Comparison of ENCODE assay signal across 9 mouse cellular contexts in genomic region chr9:106405275-106405674, GRCm38 (mm10). TPM values are rescaled to one million over a fixed set of nuclear protein-coding genes. Genes with fewer than 3 reads are reported as not detected.
DNase-seq lines count a peak whose midpoint lies in the region; ATAC-seq and TF ChIP-seq lines count a peak whose summit lies in the region.
"Had no signal": no experiment of that assay in that cellular context is flagged by ENCODE, and none has a peak within 500 bp of the region (broad histone marks: within the 10 kb centered on the region; RNA-seq: fewer than 3 reads in every experiment).

No protein-coding gene starts in this region.

- no peak overlapping the region for H3K9ac ChIP-seq in embryonic facial prominence, embryonic 14.5 days (ENCODE audit: low read depth, low read length)
- H3K9ac ChIP-seq in limb, embryonic 14.5 days (ENCODE audit: low read depth, low read length, severe bottlenecking): no peak overlapping the region; the same call in 1 of the 2 replicates
- no peak overlapping the region for H3K9ac ChIP-seq in intestine, embryonic 16.5 days (ENCODE audit: low read depth, low read length)
- H3K9ac ChIP-seq in forebrain, embryonic 14.5 days (ENCODE audit: low read length): no peak overlapping the region
- H3K9ac ChIP-seq: liver, embryonic 15.5 days had no signal

- ATAC-seq in embryonic facial prominence, embryonic 14.5 days (ENCODE audit: low read depth): peak; percentile 38; the same call in 1 of the 2 replicates
- ATAC-seq in limb, embryonic 14.5 days (ENCODE audit: low FRiP score, low read depth): peak; percentile 36
- no peak for ATAC-seq in intestine, embryonic 16.5 days
- ATAC-seq in forebrain, embryonic 14.5 days: no peak

- H3K4me1 ChIP-seq in embryonic facial prominence, embryonic 14.5 days (ENCODE audit: control insufficient read depth, insufficient read depth, low read length): 0 out of 2 replicates have a peak, but pooled peaks cover 6% of the 10 kb centered on the region
- H3K4me1 ChIP-seq in limb, embryonic 14.5 days (ENCODE audit: control insufficient read depth, insufficient read depth, low read length): peaks cover 4% of the 10 kb centered on the region
- peaks cover 13% of the 10 kb centered on the region; the same call in 1 of the 2 replicates for H3K4me1 ChIP-seq in intestine, embryonic 16.5 days (ENCODE audit: control insufficient read depth, insufficient read depth, low read length)
- 0 out of 2 replicates have a peak, but pooled peaks cover 2% of the 10 kb centered on the region for H3K4me1 ChIP-seq in forebrain, embryonic 14.5 days (ENCODE audit: control insufficient read depth, insufficient read depth, low read length)

- H3K27ac ChIP-seq in embryonic facial prominence, embryonic 14.5 days (replicated peaks; ENCODE audit: low read depth, low read length): no peak overlapping the region
- H3K27ac ChIP-seq in limb, embryonic 14.5 days (replicated peaks; ENCODE audit: low read depth, low read length): no peak overlapping the region
- no peak overlapping the region for H3K27ac ChIP-seq in intestine, embryonic 16.5 days (ENCODE audit: low read length)
- H3K27ac ChIP-seq in forebrain, embryonic 14.5 days (ENCODE audit: low read depth, low read length): no peak overlapping the region
- H3K27ac ChIP-seq: liver, embryonic 15.5 days had no signal

- H3K4me3 ChIP-seq in embryonic facial prominence, embryonic 14.5 days (ENCODE audit: low read depth, low read length): no peak overlapping the region
- H3K4me3 ChIP-seq in limb, embryonic 14.5 days (replicated peaks; ENCODE audit: low read length): no peak overlapping the region
- no peak overlapping the region for H3K4me3 ChIP-seq in intestine, embryonic 16.5 days (ENCODE audit: low read length)
- H3K4me3 ChIP-seq in forebrain, embryonic 14.5 days (ENCODE audit: low read depth, low read length): no peak overlapping the region
- H3K4me3 ChIP-seq: liver, embryonic 15.5 days had no signal

- H3K36me3 ChIP-seq in embryonic facial prominence, embryonic 14.5 days (ENCODE audit: control insufficient read depth, insufficient read depth, low read length): no peaks in the 10 kb centered on the region
- H3K36me3 ChIP-seq in limb, embryonic 14.5 days (ENCODE audit: control insufficient read depth, insufficient read depth, low read length): no peaks in the 10 kb centered on the region
- no peaks in the 10 kb centered on the region for H3K36me3 ChIP-seq in intestine, embryonic 16.5 days (ENCODE audit: control insufficient read depth, insufficient read depth, low read length)
- H3K36me3 ChIP-seq in forebrain, embryonic 14.5 days (ENCODE audit: control insufficient read depth, insufficient read depth, low read length): no peaks in the 10 kb centered on the region
- H3K36me3 ChIP-seq: liver, embryonic 15.5 days had no signal

- no peaks in the 10 kb centered on the region for H3K9me3 ChIP-seq in embryonic facial prominence, embryonic 14.5 days (ENCODE audit: control insufficient read depth, low read length)
- no peaks in the 10 kb centered on the region; the same call in 1 of the 2 replicates for H3K9me3 ChIP-seq in limb, embryonic 14.5 days (ENCODE audit: control insufficient read depth, low read length)
- no peaks in the 10 kb centered on the region for H3K9me3 ChIP-seq in intestine, embryonic 16.5 days (ENCODE audit: control insufficient read depth, low read length)
- 0 out of 2 replicates have a peak, but pooled peaks cover 2% of the 10 kb centered on the region for H3K9me3 ChIP-seq in forebrain, embryonic 14.5 days (replicated peaks; ENCODE audit: control insufficient read depth, low read length)
- H3K9me3 ChIP-seq: liver, embryonic 15.5 days had no signal

- no peak overlapping the region for H3K4me2 ChIP-seq in embryonic facial prominence, embryonic 14.5 days (ENCODE audit: low read depth, low read length)
- H3K4me2 ChIP-seq in limb, embryonic 14.5 days (replicated peaks; ENCODE audit: low read depth, low read length, severe bottlenecking): no peak overlapping the region
- H3K4me2 ChIP-seq in intestine, embryonic 16.5 days (ENCODE audit: low read depth, low read length): no peak overlapping the region
- H3K4me2 ChIP-seq in forebrain, embryonic 14.5 days (ENCODE audit: low read length): no peak overlapping the region
- H3K4me2 ChIP-seq: liver, embryonic 15.5 days had no signal

- intact Hi-C loops in heart, postnatal 10 days (cut with DNase I): no loop called here

- TF ChIP-seq POLR2A in limb, embryonic 14.5 days (IDR thresholded peaks at IDR 0.05; ENCODE audit: borderline replicate concordance, extremely low read depth, insufficient read depth, insufficient read length): no peak

- DNase-seq in cerebellum, postnatal 14 days: peak; percentile 64 to 81
- no peak for DNase-seq in cerebellum, adult 9-11 months
- peak; percentile 62 for DNase-seq in embryonic facial prominence, embryonic 14.5 days (ENCODE audit: low spot score)
- DNase-seq in heart, postnatal 10 days: peak; percentile 88 to 90
- no peak for DNase-seq in limb, embryonic 14.5 days (ENCODE audit: low spot score)
- no peak for DNase-seq in layer of hippocampus, adult 18-20 months (ENCODE audit: low spot score in 2 of 2)
- no peak for DNase-seq in forebrain, embryonic 14.5 days (ENCODE audit: low spot score)

- WGBS in embryonic facial prominence, embryonic 14.5 days: 42% methylated on average over 6 of the region's 6 CpGs
- 23% methylated on average over 6 of the region's 6 CpGs for WGBS in limb, embryonic 14.5 days
- 27% methylated on average over 6 of the region's 6 CpGs for WGBS in intestine, embryonic 16.5 days
- WGBS in forebrain, embryonic 14.5 days: 47% methylated on average over 6 of the region's 6 CpGs

- H3K27me3 ChIP-seq in embryonic facial prominence, embryonic 14.5 days (replicated peaks; ENCODE audit: control insufficient read depth, insufficient read depth, low read length): no peaks in the 10 kb centered on the region
- H3K27me3 ChIP-seq in limb, embryonic 14.5 days (ENCODE audit: control insufficient read depth, insufficient read depth, low read length): no peaks in the 10 kb centered on the region
- no peaks in the 10 kb centered on the region for H3K27me3 ChIP-seq in intestine, embryonic 16.5 days (replicated peaks; ENCODE audit: control insufficient read depth, insufficient read depth, low read length)
- no peaks in the 10 kb centered on the region for H3K27me3 ChIP-seq in forebrain, embryonic 14.5 days (replicated peaks; ENCODE audit: control insufficient read depth, insufficient read depth, low read length)
- H3K27me3 ChIP-seq: liver, embryonic 15.5 days had no signal

RNA-seq across cellular contexts. Expression of gene Rpl29, which starts 24.0 kb away (rescaled TPM):
- polyA plus RNA-seq in embryonic facial prominence, embryonic 14.5 days (2014; fragmentation: Nextera tagmentation; extraction: Ambion mirVana): 1,079 and 1,109 TPM in 2 replicates
- 100 to 1,000 TPM; 403 to 404 TPM for total RNA-seq in heart, postnatal 10 days (2021)
- polyA plus RNA-seq in limb, embryonic 14.5 days (2012; rRNA removed): 946 and 1,047 TPM in 2 replicates
- polyA plus RNA-seq in limb, embryonic 14.5 days (2014; fragmentation: Nextera tagmentation; extraction: Ambion mirVana): 1,133 and 1,180 TPM in 2 replicates
- polyA plus RNA-seq in intestine, embryonic 16.5 days (2015; fragmentation: Nextera tagmentation; extraction: Ambion mirVana): 866 and 931 TPM in 2 replicates
- total RNA-seq in layer of hippocampus, adult 18-20 months (2021): 100 to 1,000 TPM; 274 to 289 TPM
- polyA plus RNA-seq in forebrain, embryonic 14.5 days (2014; fragmentation: Nextera tagmentation; extraction: Ambion mirVana): 718 and 924 TPM in 2 replicates

RNA-seq across cellular contexts. Expression of gene Acy1, which starts 32.8 kb away (rescaled TPM):
- polyA plus RNA-seq in embryonic facial prominence, embryonic 14.5 days (2014; fragmentation: Nextera tagmentation; extraction: Ambion mirVana): 37.9 and 45.1 TPM in 2 replicates
- 10 to 100 TPM; 17.0 to 17.8 TPM for total RNA-seq in heart, postnatal 10 days (2021)
- 34.4 and 35.1 TPM in 2 replicates for polyA plus RNA-seq in limb, embryonic 14.5 days (2012; rRNA removed)
- polyA plus RNA-seq in limb, embryonic 14.5 days (2014; fragmentation: Nextera tagmentation; extraction: Ambion mirVana): 45.6 and 45.8 TPM in 2 replicates
- polyA plus RNA-seq in intestine, embryonic 16.5 days (2015; fragmentation: Nextera tagmentation; extraction: Ambion mirVana): 59.8 and 59.9 TPM in 2 replicates
- total RNA-seq in layer of hippocampus, adult 18-20 months (2021): 10 to 100 TPM; 14.3 to 16.8 TPM
- 29.4 and 36.8 TPM in 2 replicates for polyA plus RNA-seq in forebrain, embryonic 14.5 days (2014; fragmentation: Nextera tagmentation; extraction: Ambion mirVana)

RNA-seq across cellular contexts. Expression of gene Dusp7, which starts 36.8 kb away (rescaled TPM):
- 44.0 and 48.4 TPM in 2 replicates for polyA plus RNA-seq in embryonic facial prominence, embryonic 14.5 days (2014; fragmentation: Nextera tagmentation; extraction: Ambion mirVana)
- 10 to 100 TPM; 47.0 to 47.1 TPM for total RNA-seq in heart, postnatal 10 days (2021)
- polyA plus RNA-seq in limb, embryonic 14.5 days (2012; rRNA removed): 130 and 180 TPM in 2 replicates
- polyA plus RNA-seq in limb, embryonic 14.5 days (2014; fragmentation: Nextera tagmentation; extraction: Ambion mirVana): 73.0 and 84.1 TPM in 2 replicates
- 4.8 and 6.3 TPM in 2 replicates for polyA plus RNA-seq in intestine, embryonic 16.5 days (2015; fragmentation: Nextera tagmentation; extraction: Ambion mirVana)
- total RNA-seq in layer of hippocampus, adult 18-20 months (2021): 10 to 100 TPM; 93.0 to 94.6 TPM
- 10.2 and 11.3 TPM in 2 replicates for polyA plus RNA-seq in forebrain, embryonic 14.5 days (2014; fragmentation: Nextera tagmentation; extraction: Ambion mirVana)

RNA-seq across cellular contexts. Expression of gene Abhd14b, which starts 42.0 kb away (rescaled TPM):
- 21.5 and 30.3 TPM in 2 replicates for polyA plus RNA-seq in embryonic facial prominence, embryonic 14.5 days (2014; fragmentation: Nextera tagmentation; extraction: Ambion mirVana)
- total RNA-seq in heart, postnatal 10 days (2021): 1 to 10 TPM; 4.6 to 6.2 TPM
- polyA plus RNA-seq in limb, embryonic 14.5 days (2012; rRNA removed): 54.5 and 64.6 TPM in 2 replicates
- polyA plus RNA-seq in limb, embryonic 14.5 days (2014; fragmentation: Nextera tagmentation; extraction: Ambion mirVana): 41.2 and 44.6 TPM in 2 replicates
- 34.3 and 34.4 TPM in 2 replicates for polyA plus RNA-seq in intestine, embryonic 16.5 days (2015; fragmentation: Nextera tagmentation; extraction: Ambion mirVana)
- 10 to 100 TPM; 11.6 to 12.2 TPM for total RNA-seq in layer of hippocampus, adult 18-20 months (2021)
- 5.5 and 5.9 TPM in 2 replicates for polyA plus RNA-seq in forebrain, embryonic 14.5 days (2014; fragmentation: Nextera tagmentation; extraction: Ambion mirVana)

RNA-seq across cellular contexts. Expression of gene Abhd14a, which starts 42.2 kb away (rescaled TPM):
- polyA plus RNA-seq in embryonic facial prominence, embryonic 14.5 days (2014; fragmentation: Nextera tagmentation; extraction: Ambion mirVana): 60.9 and 66.1 TPM in 2 replicates
- total RNA-seq in heart, postnatal 10 days (2021): 10 to 100 TPM; 20.0 to 22.4 TPM
- polyA plus RNA-seq in limb, embryonic 14.5 days (2012; rRNA removed): 79.9 and 87.1 TPM in 2 replicates
- 69.5 and 74.0 TPM in 2 replicates for polyA plus RNA-seq in limb, embryonic 14.5 days (2014; fragmentation: Nextera tagmentation; extraction: Ambion mirVana)
- polyA plus RNA-seq in intestine, embryonic 16.5 days (2015; fragmentation: Nextera tagmentation; extraction: Ambion mirVana): 50.2 and 52.0 TPM in 2 replicates
- 10 to 100 TPM; 32.1 to 34.9 TPM for total RNA-seq in layer of hippocampus, adult 18-20 months (2021)
- polyA plus RNA-seq in forebrain, embryonic 14.5 days (2014; fragmentation: Nextera tagmentation; extraction: Ambion mirVana): 51.9 and 60.2 TPM in 2 replicates

Comparison
In these comparisons a context has a peak if more than half of its experiments do, and no peak if none do; other contexts are left out.
1. DNase-seq: peak in cerebellum, postnatal 14 days (2 of 2), embryonic facial prominence, embryonic 14.5 days (single experiment) and heart, postnatal 10 days (2 of 2); none in cerebellum, adult 9-11 months (single experiment), limb, embryonic 14.5 days (single experiment), layer of hippocampus, adult 18-20 months (0 of 2) and forebrain, embryonic 14.5 days (single experiment).
2. ATAC-seq: peak in embryonic facial prominence, embryonic 14.5 days (single experiment) and limb, embryonic 14.5 days (single experiment); none in intestine, embryonic 16.5 days (single experiment) and forebrain, embryonic 14.5 days (single experiment).